In the genomic region with DNA sequence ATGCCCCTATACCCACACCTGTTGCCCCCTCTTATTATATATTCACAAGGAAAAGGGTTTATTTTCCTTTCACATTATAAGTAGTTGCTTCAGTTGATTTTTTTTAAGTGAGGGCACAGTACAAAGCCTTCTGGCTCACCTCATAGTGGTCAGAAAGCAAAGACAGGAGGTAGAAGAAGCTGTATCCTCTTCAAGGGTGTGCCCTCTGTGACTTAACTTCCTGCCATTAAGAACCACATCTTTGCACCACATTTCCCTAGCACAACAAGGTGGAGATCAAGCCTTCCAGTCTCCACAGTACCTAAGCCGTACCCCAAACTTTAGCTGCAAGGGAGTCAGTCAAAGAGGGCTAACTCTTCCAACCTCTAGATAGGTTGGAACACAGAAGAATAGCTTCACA, we compare ENCODE assay signal across 15 mouse cellular contexts. TPM values are rescaled to one million over a fixed set of nuclear protein-coding genes. Genes with fewer than 3 reads are reported as not detected.
DNase-seq lines count a peak whose midpoint lies in the region; ATAC-seq lines count a peak whose summit lies in the region.
"Had no signal": no experiment of that assay in that cellular context is flagged by ENCODE, and none has a peak within 500 bp of the region (broad histone marks: within the 10 kb centered on the region; RNA-seq: fewer than 3 reads in every experiment).

No protein-coding gene starts in this region.

- no peak overlapping the region for H3K4me2 ChIP-seq in liver, embryonic 12.5 days
- H3K4me2 ChIP-seq: forebrain, embryonic 13.5 days; heart, embryonic 13.5 days; hindbrain, embryonic 14.5 days had no signal

- no peaks in the 10 kb centered on the region for H3K36me3 ChIP-seq in liver, embryonic 12.5 days
- H3K36me3 ChIP-seq: forebrain, embryonic 10.5 days; heart, embryonic 10.5 days; heart, embryonic 13.5 days had no signal

- no peak overlapping the region for H3K9ac ChIP-seq in liver, embryonic 12.5 days
- H3K9ac ChIP-seq: forebrain, embryonic 13.5 days; heart, embryonic 13.5 days; hindbrain, embryonic 14.5 days had no signal

- H3K9me3 ChIP-seq in liver, embryonic 12.5 days (replicated peaks) = no peaks in the 10 kb centered on the region
- H3K9me3 ChIP-seq: forebrain, embryonic 10.5 days; forebrain, embryonic 13.5 days; heart, embryonic 10.5 days; heart, embryonic 13.5 days had no signal

- no peak overlapping the region for H3K27ac ChIP-seq in liver, embryonic 12.5 days
- H3K27ac ChIP-seq: forebrain, embryonic 10.5 days; forebrain, embryonic 13.5 days; heart, adult 2 months; heart, embryonic 10.5 days; heart, embryonic 13.5 days; hindbrain, embryonic 14.5 days had no signal

- peak; percentile 36 for DNase-seq in CD4-positive, CD25-positive, alpha-beta regulatory T cell, adult 2 months (ENCODE audit: low read depth, low spot score)
- DNase-seq in naive thymus-derived CD4-positive, alpha-beta T cell, adult 2 months (ENCODE audit: low read depth) = peak; percentile 52
- no peak for DNase-seq in thymus, postnatal 14 days
- no peak for DNase-seq in frontal cortex, postnatal 25 days (ENCODE audit: low spot score in 2 of 2)
- DNase-seq in gastrocnemius, postnatal 25 days = no peak

- peaks cover 26% of the 10 kb centered on the region for H3K4me1 ChIP-seq in liver, embryonic 12.5 days
- H3K4me1 ChIP-seq: forebrain, embryonic 10.5 days; forebrain, embryonic 13.5 days had no signal

- no peak overlapping the region for H3K4me3 ChIP-seq in liver, embryonic 12.5 days
- H3K4me3 ChIP-seq: forebrain, embryonic 10.5 days; forebrain, embryonic 13.5 days; heart, adult 2 months; heart, embryonic 10.5 days; heart, embryonic 13.5 days had no signal

- H3K27me3 ChIP-seq in liver, embryonic 12.5 days (replicated peaks) = no peaks in the 10 kb centered on the region
- H3K27me3 ChIP-seq: forebrain, embryonic 13.5 days; heart, embryonic 13.5 days; Patski had no signal

- ATAC-seq in activated CD4-positive, CD25-positive, alpha-beta regulatory T cell, adult 4 months = peak; percentile 81
- peak; percentile 67 for ATAC-seq in inflammation-experienced regulatory T-cells, adult 6 months
- ATAC-seq in liver, embryonic 12.5 days = no peak
- ATAC-seq: Patski had no signal

- 73% methylated on average over 1 of the region's 1 CpGs for WGBS in liver, embryonic 12.5 days (ENCODE audit: insufficient replicate concordance)

RNA-seq across cellular contexts. Expression of gene Pfkfb3, which starts 11.8 kb away (rescaled TPM):
- polyA plus RNA-seq in activated CD4-positive, CD25-positive, alpha-beta regulatory T cell, adult 4 months (2017; shearing (Covaris generic)) = 10 to 100 TPM; 11.2 to 18.2 TPM
- polyA plus RNA-seq in inflammation-experienced regulatory T-cells, adult 6 months (2017; shearing (Covaris generic)) = 10 to 100 TPM; 15.8 to 18.2 (median 16.4) TPM
- polyA plus RNA-seq in liver, embryonic 12.5 days (2016; fragmentation: Nextera tagmentation; extraction: Ambion mirVana) = 10.3 and 11.7 TPM in 2 replicates
- 100 to 1,000 TPM in 1 of 2 experiments, 10 to 100 TPM in 1; 46.4 to 185 TPM for total RNA-seq in gastrocnemius, postnatal 25 days (2021)

Comparison
In these comparisons a context has a peak if more than half of its experiments do, and no peak if none do; other contexts are left out.
1. DNase-seq: peak in CD4-positive, CD25-positive, alpha-beta regulatory T cell, adult 2 months (single experiment) and naive thymus-derived CD4-positive, alpha-beta T cell, adult 2 months (single experiment); none in thymus, postnatal 14 days (single experiment), frontal cortex, postnatal 25 days (0 of 2) and gastrocnemius, postnatal 25 days (single experiment).